Mouse (Mus musculus): ENCODE results near the gene Mgst2. TPM values are rescaled to one million over a fixed set of nuclear protein-coding genes. Genes with fewer than 3 reads are reported as not detected.

Gene Mgst2
- total RNA-seq, 2 experiments from 2014 or later: 0.82 TPM; not detected in 1

DNA sequence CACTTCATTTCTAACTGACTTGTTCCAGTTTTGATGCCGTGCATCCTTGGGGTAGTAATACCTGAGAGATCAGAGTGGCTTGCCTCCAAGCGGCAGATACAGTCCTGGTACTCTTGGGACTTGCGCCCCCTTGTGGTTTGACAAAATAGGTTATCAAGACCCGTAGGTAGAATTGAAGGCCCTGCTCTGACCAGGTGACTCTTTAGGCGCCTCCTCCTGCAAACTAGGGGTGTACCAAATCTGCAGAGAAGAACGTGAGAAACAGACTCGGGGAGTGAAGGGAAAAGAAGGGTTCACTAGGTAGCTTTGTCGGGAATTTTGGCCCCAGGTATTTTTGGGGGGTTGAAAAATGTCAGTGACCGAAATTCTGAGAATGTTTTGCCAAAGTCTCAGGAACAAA, 7.9 kb upstream of the Mgst2 start:
- intact Hi-C loops (cut with DNase I): loop anchor here (5.0 kb wide), 2 partner anchors 545 to 590 kb away; no protein-coding TSS in a partner anchor
- peak; percentile 84 to 85 for DNase-seq (ENCODE audit: low spot score in 2 of 2)

DNA sequence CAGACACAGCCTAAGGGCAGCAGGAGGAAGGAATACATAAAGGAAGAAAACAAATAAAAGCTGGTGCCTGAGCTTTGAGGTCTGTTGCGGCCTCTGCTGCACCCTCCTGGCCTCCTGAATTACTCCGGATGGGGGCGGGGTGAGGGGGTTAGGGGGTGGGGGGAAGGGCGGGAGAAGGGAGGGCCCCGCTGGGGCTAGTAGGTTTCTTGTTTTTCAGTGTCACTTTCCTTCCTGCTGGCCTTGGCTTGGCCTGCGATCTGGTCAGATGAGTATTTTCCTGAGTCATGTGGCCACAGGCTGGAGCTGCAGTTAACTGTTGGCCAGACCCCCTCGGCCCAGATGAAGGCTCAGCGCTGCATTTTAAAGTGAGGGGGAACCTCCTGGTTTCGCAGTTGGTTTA, 7.5 kb upstream of the Mgst2 start:
- intact Hi-C loops (cut with DNase I): loop anchor here (5.0 kb wide), 2 partner anchors 545 to 590 kb away; no protein-coding TSS in a partner anchor
- no peak for DNase-seq (ENCODE audit: low spot score in 2 of 2)

DNA sequence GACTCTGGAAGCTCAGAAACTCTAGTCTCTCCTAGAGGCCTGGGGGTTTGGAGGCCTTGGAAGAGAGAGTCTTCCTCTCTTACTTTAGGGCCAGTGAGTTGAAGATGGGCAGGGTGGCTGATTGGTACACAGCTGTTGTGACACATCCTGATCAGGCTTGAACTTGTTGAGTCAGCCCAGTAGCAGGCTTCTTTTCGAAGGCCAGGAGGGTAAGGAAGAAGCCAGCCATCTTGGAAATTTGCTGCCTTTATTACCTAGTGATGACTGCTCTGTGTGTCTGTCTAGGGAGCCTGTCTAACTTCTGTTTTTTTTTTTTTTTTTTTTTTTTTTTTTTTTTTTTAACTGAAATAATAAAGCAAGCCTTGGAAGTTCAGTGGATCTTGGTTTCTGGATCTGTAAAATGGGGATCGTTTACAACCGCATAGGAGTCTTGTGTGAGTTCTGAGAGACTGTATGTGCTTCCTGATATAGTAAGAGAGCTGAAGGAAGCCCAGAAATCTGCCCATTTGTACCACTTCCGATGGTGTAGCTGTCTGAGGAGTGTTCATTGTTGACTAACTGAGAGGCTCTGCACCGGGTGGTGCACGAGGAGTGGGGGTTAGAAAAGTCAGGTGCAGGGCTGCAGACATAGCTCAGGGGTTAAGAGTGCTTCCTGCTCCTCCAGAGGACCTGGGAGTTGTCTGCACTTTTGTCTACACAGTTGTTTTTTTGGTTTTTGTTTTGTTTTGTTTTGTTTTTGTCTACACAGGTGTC, 5.7 kb upstream of the Mgst2 start:
- intact Hi-C loops (cut with DNase I): loop anchor here (5.0 kb wide), 2 partner anchors 543 to 588 kb away; no protein-coding TSS in a partner anchor
- no peak for DNase-seq (ENCODE audit: low spot score in 2 of 2)

DNA sequence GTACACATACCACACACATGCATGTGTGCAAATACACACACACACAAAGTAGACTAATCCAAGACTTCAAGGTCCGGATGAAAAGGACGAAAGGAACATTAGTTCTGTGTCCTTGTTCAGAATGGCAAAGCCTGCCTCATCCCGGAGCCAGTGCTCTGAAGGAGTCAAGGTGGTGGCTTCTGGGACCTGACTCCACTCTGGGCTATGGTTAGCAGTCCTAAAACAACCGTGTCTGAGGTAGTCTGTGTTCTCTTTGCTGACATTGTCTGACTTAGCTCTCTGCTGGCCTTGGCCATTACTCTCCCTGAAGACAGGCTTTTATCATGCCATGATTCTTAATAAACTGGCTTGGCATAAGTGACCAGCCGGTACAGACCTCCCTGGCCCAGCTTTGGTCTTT, 745 bp upstream of the Mgst2 start:
- intact Hi-C loops (cut with DNase I): no loop called here
- DNase-seq (ENCODE audit: low spot score in 2 of 2): no peak

DNA sequence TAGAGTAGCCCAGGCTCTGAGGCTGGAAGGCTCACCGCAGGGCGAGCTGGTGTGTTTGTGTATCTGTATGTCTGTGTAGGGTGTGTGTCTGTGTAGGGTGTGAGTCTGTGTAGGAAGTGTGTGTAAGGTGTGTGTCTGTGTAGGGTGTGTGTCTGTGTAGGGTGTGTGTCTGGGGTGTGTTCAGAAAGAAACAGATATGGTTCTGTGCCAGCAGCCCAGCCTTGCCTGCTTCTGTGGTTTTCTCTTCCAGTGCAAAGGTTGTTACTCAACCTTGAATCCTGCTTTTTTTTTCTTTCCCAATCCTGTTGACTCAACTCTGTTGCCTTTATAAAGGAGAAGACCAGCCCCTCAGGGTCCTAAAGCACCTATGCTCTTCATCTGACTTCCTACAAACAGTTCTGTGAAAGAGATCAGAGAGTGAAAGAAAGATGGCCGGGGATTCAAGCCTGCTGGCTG, 689 bp downstream of the Mgst2 start:
- intact Hi-C loops (cut with DNase I): no loop called here
- DNase-seq (ENCODE audit: low spot score in 2 of 2): no peak

DNA sequence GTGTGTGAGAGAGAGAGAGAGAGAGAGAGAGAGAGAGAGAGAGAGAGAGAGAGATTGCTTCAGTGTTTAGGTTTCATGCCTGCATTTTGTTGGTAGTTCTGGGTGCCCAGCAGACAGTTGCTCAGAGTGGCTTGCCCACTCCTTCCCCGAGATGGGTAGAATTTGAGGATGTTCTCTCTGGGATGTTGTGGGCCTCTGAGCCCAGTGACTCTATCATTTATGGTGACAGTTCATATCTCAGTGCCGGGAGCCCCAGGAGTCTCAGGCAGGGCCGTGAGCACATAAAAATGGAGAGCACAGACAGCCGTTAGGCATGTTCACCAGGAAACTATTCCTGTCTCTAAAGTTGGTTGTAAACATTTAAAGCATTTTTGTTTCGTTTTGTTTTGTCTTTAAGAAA, 1.2 kb downstream of the Mgst2 start:
- DNase-seq (ENCODE audit: low spot score in 2 of 2): no peak
- intact Hi-C loops (cut with DNase I): no loop called here

DNA sequence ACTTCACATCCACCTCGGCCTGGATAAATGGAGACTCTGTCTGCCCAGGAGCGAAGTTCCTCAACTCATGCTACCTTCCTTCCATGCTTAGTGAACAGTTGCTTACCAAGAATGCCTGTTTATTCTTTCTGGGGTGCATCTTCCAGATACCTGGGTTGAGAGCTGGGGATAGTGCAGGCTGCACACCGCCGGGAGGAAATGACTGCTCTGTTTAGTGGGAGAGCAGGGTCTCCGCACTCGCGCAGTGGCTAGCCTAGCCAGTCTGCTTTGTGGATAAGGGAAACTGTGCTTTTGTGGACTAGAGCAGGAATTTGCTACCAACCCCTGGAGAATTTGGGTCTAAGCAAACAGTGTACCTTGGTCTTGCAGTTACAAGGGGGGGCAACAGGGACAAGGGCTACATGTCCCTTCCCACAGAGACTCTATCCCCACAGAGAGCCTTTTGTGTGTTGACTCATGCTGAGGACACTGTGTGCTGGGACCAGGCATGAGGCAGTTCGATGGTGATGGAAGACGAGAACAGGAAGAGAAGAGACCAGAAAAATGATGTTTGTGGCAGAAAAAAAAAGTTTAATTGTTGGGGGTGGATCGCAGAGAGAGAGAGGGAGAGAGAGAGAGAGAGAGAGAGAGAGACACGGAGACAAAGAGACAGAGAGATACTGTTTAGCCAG, 1.9 kb downstream of the Mgst2 start:
- intact Hi-C loops (cut with DNase I): no loop called here
- DNase-seq (ENCODE audit: low spot score in 2 of 2): no peak

DNA sequence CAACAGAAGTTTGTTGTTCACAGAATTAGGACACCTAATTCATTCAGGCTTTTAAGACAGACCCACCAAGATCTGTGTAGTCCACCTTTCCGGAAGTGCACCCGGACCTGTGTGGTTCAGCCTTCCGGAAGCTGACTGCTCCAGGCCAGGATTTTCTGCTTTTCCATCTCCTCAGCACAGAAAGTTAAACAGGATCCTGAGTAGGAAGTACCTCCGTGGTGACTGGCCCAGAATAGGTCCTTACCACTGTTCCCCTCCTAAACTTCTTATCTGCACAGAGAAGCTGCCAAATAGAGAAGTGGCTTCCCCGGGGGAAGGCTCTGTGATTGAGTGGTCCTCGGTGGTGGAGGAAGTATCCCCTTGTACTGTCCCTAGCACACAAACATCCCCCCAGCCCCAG, 2.4 kb downstream of the Mgst2 start:
- no peak for DNase-seq (ENCODE audit: low spot score in 2 of 2)
- intact Hi-C loops (cut with DNase I): no loop called here

DNA sequence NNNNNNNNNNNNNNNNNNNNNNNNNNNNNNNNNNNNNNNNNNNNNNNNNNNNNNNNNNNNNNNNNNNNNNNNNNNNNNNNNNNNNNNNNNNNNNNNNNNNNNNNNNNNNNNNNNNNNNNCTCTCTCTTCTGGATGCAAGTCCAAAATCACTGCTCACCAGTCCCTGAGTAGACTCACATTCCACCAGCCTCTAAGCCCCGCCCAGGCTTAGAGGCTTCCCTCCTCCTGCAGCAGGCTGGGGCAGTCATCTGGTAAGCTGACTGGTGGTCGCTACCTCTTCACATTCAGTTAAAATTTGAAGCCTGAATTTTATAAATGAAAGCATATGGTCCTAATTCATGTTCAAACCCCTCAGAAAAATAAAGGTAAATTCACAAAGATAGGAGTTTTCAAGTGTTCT, 8.4 kb downstream of the Mgst2 start:
- intact Hi-C loops (cut with DNase I): no loop called here
- DNase-seq (ENCODE audit: low spot score in 2 of 2): no peak

DNA sequence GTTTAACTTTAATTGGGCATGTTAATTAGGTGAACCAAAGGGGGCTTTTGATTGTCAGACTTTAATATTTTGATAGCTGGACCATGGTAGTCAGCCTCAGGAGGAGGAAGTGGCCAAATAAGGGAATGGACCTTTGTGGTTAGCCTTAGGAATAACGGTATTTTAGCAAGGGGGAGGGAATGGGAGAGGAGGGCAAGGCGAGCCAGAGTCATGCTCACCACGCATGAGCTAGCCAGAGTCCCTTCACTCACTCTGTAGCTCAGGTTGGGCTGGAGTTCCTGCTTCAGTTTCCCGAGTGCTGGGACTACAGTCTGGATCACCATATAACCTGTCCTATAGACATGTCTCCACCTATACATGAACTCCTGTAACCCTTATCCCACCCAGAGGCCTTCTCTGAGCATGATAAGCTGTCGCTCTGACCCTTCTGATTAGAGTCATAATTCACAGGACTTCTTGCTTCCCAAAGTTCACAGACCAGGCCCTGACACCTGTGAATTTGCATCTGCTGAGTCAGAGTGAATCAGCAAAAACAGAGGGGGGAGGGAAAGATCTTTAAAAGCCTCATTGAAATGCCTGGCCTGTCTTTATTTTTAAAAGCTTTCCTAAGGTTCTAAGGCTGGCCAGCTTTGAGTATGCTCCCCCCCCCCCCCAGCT, 10.4 kb downstream of the Mgst2 start:
- DNase-seq (ENCODE audit: low spot score in 2 of 2): no peak
- intact Hi-C loops (cut with DNase I): no loop called here

DNA sequence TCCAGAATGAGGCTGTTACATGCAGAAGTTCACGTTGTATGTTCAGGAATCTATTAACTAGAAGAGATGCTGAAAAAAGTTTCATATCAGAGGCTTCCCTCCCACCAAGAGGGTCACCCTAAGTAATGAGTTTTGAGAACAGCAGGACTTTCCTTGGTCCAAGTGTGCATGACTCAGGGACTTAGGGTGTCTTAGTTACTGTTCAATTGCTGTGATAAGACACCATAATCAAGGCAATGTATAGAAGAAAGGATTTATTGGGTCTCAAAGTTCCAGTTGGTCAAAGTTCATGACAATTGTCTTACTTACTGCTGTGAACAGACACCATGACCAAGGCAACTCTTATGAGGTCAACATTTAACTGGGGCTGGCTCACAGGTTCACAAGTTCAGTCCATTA, 10.9 kb downstream of the Mgst2 start:
- intact Hi-C loops (cut with DNase I): no loop called here
- no peak for DNase-seq (ENCODE audit: low spot score in 2 of 2)

DNA sequence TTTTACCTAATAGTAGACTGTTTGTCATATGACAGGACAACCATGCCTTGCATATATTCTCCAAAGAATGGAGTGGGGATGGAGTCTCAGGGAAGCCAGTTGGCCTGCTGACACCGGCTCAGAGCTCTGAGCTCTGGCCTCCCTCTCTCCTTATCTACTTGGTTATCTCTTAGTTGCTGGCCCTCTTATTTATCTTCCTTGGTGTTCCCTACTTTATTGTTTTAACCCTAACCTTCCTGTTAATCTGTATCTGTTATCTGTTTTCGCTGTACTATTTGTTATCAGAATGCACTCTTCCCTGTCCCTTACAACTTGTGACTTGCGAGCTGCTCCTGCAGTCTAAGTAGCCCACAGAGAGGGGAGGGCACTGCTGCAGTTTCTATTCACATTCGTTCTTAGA, 12.5 kb downstream of the Mgst2 start:
- intact Hi-C loops (cut with DNase I): no loop called here
- no peak for DNase-seq (ENCODE audit: low spot score in 2 of 2)

DNA sequence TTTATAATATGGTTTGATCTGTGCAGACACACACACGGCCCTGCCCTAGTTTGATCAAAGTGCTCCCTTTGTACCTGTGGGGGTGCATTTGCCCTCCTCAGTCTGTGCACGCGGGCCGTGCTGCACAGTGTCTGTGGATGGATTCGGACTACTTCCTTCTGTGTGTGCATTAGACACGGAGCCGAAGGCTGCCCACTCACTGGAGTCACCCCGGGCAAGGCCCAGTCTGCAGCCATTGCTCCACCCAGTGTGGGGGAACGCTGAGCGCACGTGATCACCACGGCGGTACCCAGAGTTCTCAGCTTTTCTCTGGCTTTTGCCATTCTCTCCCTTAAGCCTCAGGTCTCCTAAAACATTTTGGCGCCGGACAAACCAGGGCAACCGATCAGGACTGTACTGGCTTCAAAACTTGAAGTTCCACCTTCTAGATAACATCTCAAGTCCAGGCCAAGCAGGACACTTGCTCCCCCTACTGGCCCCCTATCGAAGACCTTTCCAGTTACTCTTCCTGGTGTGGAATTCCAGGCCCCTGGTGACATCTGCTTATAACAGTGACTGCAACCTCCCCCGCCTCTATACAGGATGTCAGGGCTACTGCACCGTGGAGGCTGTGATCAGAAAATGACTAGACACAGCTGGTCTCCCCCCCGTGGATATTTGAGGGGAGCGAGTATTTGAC, 13.4 kb downstream of the Mgst2 start:
- intact Hi-C loops (cut with DNase I): no loop called here
- DNase-seq (ENCODE audit: low spot score in 2 of 2): peak in 1 of 2 experiments; percentile 34

DNA sequence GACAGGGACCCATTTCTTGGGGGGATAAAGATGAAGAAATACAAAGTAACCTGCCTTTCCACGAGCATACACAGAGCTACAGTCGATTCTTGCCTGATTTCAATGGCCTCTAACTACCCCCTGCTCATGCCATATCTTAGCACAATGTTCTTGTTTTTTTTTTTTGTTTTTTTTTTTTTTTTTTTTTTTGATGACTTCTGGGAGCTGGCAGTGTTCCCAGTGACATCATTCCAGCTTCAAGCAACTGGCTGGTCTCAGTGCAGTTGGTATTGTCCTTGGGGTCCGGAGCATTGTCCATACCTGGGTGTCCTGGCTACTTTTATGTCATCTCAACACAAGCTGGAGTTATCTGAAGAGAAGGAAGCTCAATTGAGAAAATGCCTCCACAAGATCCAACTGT, 14.8 kb downstream of the Mgst2 start:
- intact Hi-C loops (cut with DNase I): no loop called here
- DNase-seq (ENCODE audit: low spot score in 2 of 2): no peak

DNA sequence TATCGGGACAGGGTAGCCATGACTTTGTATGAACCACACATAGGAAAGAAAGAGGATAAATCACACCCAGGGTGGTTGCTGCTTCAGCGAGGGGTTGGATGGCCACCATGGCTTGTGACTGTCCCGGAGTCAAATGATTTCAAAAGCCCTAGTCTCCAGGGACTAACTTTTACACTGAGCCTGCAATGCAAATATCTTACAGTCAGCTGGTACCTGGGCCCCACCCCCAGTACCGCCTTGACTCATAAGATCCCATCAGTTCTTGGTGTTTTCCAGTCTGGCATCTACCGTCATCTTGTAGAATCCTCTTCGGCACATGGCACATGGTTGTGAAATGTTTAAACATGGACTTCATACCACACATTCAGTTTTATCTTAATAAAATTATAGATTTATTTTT, 25.4 kb downstream of the Mgst2 start:
- intact Hi-C loops (cut with DNase I): no loop called here
- no peak for DNase-seq (ENCODE audit: low spot score in 2 of 2)

DNA sequence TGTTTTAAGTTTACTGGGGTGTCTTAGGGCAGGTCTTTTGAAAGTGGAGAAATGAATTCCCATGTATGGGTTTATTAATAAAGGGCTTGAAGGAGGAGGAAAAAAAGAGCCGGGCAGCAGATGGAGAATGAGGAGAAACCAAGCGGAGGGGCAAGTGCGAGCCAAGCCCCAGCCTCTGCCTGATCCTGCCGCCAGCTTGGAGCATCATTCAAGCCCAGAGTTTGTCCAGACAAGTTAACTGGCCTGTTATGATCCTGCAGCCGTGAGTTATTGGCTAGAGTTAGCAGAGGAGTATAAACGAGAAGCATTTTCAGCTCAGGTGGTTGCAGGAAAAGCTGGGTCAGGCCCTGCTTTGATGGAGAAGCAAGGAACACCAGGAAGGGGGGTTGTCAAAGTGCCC, 26.2 kb downstream of the Mgst2 start:
- intact Hi-C loops (cut with DNase I): no loop called here
- no peak for DNase-seq (ENCODE audit: low spot score in 2 of 2)

DNA sequence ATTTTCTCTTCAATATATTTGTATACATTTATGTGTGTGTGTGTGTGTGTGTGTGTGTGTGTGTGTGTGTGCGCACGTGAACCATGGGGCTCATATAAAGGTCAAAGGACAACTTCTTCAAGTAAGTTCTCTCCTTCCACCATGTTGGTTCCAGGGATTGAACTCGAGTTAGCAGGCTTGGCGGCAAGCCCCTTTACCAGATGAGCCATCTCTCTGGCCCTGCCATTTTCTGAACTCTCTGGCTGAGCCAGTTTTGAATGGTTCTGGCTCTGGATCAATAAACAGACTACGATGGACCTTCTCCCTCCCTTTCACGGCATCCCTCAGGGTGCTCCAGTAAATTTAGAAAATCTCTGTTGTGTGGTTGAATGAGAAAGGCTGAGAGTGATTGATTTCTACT, 26.6 kb downstream of the Mgst2 start:
- no peak for DNase-seq (ENCODE audit: low spot score in 2 of 2)

DNA sequence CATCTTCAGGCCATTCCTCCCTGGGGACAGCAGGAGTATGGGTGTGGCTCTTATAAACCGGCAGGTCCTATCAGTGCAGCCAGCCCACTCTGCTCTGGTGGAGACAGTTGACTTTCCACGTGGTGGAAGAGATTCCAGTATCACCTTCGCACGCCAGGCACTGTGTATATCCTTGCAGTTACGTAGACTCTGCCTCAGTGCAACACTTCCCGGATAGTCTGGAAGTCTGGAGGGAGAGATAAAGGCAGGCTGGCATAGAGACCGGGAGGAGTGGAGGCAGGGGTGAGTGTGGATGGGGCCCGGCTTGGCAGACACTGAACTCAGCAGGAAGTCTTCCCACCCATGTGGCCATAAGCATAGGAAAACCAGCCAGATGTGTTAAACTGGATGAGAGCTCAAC, 28.6 kb downstream of the Mgst2 start:
- no peak for DNase-seq (ENCODE audit: low spot score in 2 of 2)
- intact Hi-C loops (cut with DNase I): no loop called here

More for the DNA sequence above, 26.6 kb downstream of the Mgst2 start:
- intact Hi-C loops (cut with DNase I): no loop called here

DNA sequence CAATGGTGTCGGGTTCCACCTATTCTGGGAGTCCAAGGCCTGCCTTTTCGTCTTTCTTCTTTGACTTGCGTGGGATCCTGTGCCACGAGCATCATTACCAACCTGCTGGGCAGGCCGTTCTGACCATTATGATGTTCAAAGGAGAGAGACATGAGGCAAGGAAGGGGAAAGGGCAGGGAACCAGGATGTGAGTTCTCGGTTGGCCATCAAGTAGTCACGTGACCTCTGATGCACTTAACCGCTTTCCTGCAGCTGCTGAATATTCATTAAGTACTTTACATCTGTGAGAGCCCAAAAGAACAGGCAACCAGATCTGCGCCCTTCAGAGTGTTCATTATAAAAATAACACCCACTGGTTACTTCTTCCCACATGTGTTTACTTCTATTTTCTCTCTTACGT, 33.0 kb downstream of the Mgst2 start:
- no peak for DNase-seq (ENCODE audit: low spot score in 2 of 2)
- intact Hi-C loops (cut with DNase I): no loop called here

DNA sequence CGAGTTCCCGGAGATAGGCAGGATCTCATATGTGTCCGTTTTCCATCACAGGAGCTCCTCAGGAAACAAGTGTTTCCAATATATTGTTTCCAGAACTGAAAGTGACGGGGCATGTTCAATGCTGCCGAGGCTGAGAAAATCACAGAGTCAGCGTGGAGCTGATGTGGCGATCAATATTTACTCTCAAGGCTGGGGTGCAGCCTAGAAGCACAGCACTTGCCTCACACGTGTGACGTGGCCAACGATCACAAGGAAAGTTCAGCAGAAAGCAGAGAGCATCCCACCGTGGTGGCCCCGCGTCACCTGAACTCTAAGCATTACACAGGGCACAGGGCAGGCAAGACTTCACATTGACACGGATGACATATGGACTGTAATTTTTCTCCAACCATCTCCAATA, 34.4 kb downstream of the Mgst2 start:
- intact Hi-C loops (cut with DNase I): no loop called here
- DNase-seq (ENCODE audit: low spot score in 2 of 2): no peak
